Mouse (Mus musculus): Measurements from ENCODE around the gene Cd4.
A peak's percentile ranks its signal among the peaks of the same experiment; 100 is the strongest.
"Not testable (repeated sequence)": the region's sequence is repeated elsewhere in the genome, so short reads cannot be mapped to it uniquely, and the experiment has no call there.

Gene Cd4

GRCm38 (mm10) chr6:124915160-124915941, 27.3 kb upstream of the Cd4 start:
- DNase-seq: peak; percentile 68 to 77

GRCm38 (mm10) chr6:124914511-124914910, 26.5 kb upstream of the Cd4 start:
- no peak for DNase-seq

GRCm38 (mm10) chr6:124913721-124914285, 25.8 kb upstream of the Cd4 start:
- no peak for DNase-seq

GRCm38 (mm10) chr6:124913214-124913613, 25.2 kb upstream of the Cd4 start:
- no peak for DNase-seq

DNA sequence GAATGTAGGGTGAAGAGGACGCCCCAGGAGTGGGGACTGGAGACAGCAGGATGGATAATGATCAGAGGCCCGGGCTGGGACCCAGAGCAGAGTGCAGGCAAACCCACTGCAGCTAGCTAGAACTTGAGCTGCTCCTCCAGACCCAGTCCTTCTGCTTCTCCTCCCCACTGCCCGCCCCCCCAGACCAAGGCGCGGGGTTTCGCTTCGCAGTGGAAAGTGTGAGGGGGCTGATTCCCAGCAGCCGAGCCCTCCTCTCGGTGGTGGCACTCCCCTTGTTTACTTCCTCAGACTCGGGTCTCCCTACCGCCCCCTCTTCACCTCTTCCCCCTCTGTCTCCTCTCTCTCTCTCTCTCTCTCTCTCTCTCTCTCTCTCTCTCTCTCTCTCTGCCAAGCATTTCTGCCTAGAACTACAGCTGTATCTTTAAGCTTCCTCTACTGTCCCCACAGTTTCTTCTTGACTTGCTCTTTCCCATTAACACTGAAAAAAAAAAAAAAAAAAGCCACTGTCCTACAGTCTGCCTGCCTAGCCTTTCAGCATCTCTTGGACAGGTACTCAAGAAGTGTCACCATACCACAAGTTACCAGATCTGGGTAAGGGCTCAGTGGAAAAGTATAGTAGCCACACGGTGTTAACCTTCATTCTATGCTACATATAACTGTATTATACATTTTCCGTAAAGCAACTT, 23.7 kb upstream of the Cd4 start, which contains the start of gene Lag3:
TSS of gene Lag3 (minus strand) at position 173 of the 686 bp plus-strand sequence.
- DNase-seq: no peak

- no peak for DNase-seq
These were observed 22.0 kb upstream of the Cd4 start for GRCm38 (mm10) chr6:124910032-124910431.

GRCm38 (mm10) chr6:124907767-124908166, 19.7 kb upstream of the Cd4 start:
- no peak for DNase-seq

- DNase-seq: no peak
These were observed 17.2 kb upstream of the Cd4 start for GRCm38 (mm10) chr6:124904991-124905860.

GRCm38 (mm10) chr6:124904161-124904981, 16.4 kb upstream of the Cd4 start:
- DNase-seq: peak; percentile 80 to 84

DNA sequence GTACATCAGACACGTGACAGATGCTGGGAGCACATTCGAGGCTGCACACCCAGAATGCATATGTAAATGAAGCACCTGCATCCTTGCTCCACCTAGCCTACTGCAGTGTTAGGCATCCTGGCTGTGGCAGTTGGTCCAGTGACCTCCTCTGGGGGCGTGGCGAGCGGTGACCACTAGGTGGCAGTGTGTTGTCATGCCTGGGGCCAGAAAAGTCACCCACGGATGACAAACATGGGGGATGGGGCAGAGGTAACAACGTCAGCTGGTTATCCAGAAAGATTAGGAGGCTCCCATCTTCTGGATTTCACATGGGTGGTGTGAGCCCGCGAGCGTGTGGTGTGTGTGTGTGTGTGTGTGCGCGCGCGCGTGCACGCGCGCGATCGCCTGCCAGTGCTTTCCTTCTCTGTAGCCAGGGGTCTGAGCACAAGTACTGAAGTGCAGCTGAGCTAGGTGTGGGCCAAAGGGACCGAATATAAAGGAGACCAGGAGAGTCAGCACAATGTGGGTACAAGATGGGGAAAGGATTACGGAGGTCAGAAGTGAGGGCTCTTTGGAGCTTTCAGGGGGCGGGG, 15.6 kb upstream of the Cd4 start:
- DNase-seq: peak; percentile 95 to 97

GRCm38 (mm10) chr6:124901851-124902250, 13.8 kb upstream of the Cd4 start:
- DNase-seq: no peak

DNA sequence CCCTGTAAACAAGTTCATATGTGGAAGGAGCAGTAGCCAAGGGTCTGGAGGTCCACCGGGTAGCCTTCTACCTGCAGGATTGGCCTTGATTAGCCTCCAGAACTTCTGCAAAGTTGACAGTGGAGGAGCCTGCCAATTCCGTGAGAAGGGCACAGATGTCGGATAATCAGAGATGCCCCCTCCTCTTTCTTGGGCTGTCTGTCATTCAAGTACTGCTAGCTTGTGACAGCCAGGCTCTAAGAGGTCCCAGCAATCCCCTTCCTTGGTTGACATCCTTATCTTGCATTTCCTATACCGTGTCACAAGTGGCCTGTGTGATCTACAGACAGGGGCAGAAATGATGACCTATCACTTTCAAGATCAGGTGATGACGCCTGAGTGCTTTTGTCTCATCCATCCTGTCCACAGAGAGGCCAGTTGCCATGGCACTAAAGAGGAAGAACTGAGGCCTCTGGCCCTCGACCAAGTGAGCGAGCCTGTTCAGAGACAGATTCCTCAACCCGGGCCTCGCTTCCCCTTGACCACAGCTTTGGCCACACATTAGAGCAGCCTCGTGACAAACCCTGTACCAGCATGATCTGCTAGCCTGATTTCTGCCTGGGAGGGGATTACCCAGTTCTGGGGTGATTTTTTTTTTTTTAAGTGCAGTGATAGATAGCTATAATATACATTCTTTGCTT, 12.9 kb upstream of the Cd4 start:
- DNase-seq: peak; percentile 57 to 69

- DNase-seq: no peak
These were observed 12.2 kb upstream of the Cd4 start for GRCm38 (mm10) chr6:124900056-124900800.

GRCm38 (mm10) chr6:124898359-124898758, 10.3 kb upstream of the Cd4 start:
- no peak for DNase-seq

DNA sequence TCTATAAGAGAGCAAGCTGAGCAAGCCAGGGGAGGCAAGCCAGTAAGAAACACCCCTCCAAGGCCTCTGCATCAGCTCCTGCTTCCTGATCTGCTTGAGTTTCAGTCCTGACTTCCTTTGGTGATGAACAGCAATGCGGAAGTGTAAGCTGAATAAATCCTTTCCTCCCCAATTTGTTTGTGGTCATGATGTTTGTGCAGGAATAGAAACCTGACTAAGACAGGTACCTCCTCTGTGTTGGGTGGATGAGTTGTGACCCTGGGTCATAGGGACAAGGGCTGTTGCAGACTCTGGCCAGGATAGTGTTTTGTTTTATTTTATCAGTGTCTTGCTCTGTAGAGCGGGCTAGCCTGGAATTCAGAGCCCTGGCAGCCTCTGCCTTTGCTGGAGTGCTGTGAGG, 6.1 kb upstream of the Cd4 start:
- DNase-seq: not testable (repeated sequence)

GRCm38 (mm10) chr6:124890997-124891396, 3.0 kb upstream of the Cd4 start:
- DNase-seq: no peak

- DNase-seq: no peak
These were observed 619 bp upstream of the Cd4 start for GRCm38 (mm10) chr6:124888555-124889125.

DNA sequence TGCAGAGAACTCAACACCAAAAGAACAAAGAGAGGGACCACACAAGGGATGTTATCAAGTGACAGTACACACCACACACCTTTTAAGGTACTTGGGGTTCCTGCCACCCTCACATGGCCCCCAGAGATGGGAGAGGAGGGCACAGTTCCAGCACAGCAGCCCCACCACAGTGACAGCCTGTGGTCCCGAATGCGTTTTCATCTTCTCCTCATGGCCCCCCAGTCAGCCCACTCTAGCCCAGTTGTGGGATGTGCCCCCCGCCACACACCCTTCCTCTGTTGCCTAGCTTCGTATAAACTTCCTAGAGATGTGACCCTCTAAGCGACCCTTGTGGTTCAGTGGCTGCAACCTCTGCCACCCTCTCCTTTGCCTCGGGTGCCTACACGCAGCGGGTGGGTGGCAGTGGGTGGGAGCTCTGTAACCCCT, 2.1 kb downstream of the Cd4 start:
- DNase-seq: no peak

- DNase-seq: no peak
These were observed 3.1 kb downstream of the Cd4 start for GRCm38 (mm10) chr6:124884714-124885500.

Measured in lung, adult 18-20 months (tissue).